Mouse (Mus musculus) inflammation-experienced regulatory T-cells, adult 6 months (primary cell): Measurements from ENCODE around the gene Ppp1r9b. TPM values are rescaled to one million over a fixed set of nuclear protein-coding genes. Genes with fewer than 3 reads are reported as not detected.
"Not testable (repeated sequence)": the region's sequence is repeated elsewhere in the genome, so short reads cannot be mapped to it uniquely, and the experiment has no call there.

Experiments
- ATAC-seq: one replicate; pipeline ENCODE4 v1.8.0; 2017
- polyA plus RNA-seq, 3 experiments: library from polyadenylated mRNA; unstranded; fragments of 100-300 nt; shearing (Covaris generic); gene quantifications; one replicate each; pipeline ENCODE4 v1.2.1; 2017

Gene Ppp1r9b
- 10 to 100 TPM; 19.1 to 24.8 (median 24.8) TPM for polyA plus RNA-seq

DNA sequence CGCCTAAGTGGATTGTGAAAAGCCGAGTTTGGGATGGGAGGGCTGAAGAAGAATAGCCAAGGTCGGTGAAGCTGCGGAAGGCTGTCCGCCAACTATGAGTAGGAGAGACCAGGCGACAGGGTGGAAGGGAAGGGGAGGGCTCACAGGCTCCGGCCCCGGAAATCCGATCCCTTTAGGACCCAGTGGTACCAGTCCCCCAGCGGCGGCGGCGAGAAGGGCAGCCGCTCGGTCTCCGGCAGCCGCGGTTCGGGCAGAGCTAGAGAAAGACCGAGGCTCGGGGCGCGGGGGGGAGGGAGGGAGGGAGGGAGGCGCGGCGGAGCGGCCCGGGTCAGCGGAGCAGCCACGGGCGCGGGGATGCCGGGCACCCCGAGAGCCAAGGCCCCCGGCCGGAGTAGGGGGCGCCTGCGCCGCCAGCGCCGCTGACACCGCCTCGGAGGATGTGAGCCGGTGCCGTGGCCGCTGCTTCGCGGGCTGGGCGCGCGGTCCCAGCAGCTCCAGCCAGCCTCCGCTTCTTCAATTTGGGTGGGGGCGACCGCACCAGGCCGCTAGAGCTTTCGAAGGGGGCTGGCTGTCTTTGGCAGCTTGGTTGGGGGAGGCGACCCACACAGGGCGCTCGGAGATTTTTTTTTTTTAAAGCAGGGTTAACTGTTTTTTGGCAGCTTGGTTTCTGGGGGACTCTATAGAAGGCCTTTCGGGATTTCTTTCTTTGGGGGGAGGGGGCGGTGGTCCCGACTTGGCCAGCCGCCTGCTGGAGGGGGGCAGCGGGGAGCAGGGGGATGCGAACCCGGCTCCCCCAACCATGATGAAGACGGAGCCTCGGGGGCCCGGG, at the start of gene Ppp1r9b:
Gene Ppp1r9b, plus strand, starts transcription at position 287 of the 829 bp plus-strand sequence.
- ATAC-seq, result peak; percentile 81

DNA sequence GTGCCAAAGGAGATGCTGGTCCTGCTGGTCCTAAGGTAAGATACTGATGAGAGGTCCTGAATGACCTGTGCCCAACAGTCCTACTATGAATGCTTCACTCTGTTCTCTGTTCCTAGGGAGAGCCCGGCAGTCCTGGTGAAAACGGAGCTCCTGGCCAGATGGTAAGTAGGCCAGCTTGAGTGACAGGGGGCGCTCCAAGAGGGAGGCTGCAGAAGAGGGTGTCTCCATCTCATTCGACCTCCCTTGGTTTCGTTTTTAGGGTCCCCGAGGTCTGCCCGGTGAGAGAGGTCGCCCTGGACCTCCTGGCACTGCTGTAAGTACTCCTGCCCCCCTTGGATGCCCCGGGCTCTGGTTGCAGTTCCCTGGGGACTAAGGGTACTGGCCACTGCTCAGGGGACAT, 49.7 kb upstream of the Ppp1r9b start:
- no peak for ATAC-seq

DNA sequence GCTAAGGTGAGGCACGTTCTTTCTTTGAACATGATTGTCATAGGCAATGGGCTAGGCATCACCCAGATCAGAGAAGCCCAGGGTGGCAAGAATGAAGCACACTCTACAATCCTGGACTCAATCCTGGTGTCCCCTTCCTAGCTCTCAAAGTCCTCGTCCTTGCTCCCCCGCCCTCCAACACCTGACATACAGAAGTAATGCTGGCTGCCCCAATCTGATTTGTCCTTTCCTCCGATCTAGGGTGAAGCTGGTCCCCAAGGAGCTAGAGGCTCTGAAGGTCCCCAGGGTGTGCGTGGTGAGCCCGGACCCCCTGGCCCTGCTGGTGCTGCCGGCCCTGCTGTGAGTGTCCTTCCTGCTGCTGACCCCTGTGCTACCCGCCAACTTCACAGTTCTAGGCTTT, 49.1 kb upstream of the Ppp1r9b start:
- ATAC-seq, result no peak

DNA sequence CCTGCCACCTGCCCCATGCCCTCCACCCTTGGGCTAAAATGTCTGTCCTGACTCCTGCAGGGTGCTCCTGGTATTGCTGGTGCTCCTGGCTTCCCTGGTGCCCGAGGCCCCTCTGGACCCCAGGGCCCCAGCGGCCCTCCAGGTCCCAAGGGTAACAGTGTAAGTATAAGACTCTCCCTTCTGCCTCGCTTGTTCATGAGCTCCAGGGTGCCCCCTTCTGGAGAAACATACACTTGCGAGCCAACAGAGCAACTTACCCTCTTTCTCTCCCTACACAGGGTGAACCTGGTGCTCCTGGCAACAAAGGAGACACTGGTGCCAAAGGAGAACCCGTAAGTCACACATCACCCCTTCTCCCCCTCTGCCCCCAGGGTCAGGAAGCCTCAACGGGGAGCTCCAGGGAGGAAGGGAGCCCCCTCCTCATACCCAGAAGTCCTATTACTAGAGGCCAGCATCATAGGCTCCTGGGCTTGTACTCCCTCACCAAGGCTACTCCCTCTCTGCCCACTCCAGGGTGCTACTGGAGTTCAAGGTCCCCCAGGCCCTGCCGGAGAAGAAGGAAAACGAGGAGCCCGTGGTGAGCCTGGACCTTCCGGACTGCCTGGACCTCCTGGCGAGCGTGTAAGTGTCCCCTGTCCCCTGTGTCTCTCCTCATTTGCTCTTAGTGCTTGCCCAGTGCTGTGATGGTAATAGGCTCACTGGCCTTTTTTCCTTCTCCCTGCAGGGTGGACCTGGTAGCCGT, 48.4 kb upstream of the Ppp1r9b start:
- no peak for ATAC-seq

GRCm38 (mm10) chr11:94943054-94943453, 47.8 kb upstream of the Ppp1r9b start:
- no peak for ATAC-seq

GRCm38 (mm10) chr11:94944295-94944694, 46.5 kb upstream of the Ppp1r9b start:
- ATAC-seq, result no peak

- ATAC-seq, result no peak
These were observed 45.6 kb upstream of the Ppp1r9b start for GRCm38 (mm10) chr11:94945236-94945635.

GRCm38 (mm10) chr11:94952169-94952568, 38.7 kb upstream of the Ppp1r9b start:
- ATAC-seq, result no peak

DNA sequence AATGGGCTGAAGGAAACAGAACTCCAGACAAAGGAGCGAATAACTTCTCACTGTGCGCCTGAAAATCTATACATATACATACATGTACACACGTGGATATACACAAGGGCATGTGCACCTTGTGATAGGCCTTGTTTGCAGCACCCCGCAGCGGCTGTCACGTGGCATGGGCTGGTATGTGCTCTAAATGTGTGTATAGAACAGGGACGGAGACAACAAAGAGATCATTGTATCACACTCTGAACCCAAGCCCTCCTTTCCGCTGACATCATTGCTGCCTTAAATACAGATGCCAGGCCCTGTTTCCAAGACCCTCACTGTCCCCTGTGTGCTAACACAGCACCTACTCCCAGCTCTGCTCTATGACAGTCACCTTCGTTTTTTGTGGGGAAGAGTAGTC, 35.7 kb upstream of the Ppp1r9b start:
- no peak for ATAC-seq

GRCm38 (mm10) chr11:94957693-94958064, 33.2 kb upstream of the Ppp1r9b start:
- no peak for ATAC-seq

DNA sequence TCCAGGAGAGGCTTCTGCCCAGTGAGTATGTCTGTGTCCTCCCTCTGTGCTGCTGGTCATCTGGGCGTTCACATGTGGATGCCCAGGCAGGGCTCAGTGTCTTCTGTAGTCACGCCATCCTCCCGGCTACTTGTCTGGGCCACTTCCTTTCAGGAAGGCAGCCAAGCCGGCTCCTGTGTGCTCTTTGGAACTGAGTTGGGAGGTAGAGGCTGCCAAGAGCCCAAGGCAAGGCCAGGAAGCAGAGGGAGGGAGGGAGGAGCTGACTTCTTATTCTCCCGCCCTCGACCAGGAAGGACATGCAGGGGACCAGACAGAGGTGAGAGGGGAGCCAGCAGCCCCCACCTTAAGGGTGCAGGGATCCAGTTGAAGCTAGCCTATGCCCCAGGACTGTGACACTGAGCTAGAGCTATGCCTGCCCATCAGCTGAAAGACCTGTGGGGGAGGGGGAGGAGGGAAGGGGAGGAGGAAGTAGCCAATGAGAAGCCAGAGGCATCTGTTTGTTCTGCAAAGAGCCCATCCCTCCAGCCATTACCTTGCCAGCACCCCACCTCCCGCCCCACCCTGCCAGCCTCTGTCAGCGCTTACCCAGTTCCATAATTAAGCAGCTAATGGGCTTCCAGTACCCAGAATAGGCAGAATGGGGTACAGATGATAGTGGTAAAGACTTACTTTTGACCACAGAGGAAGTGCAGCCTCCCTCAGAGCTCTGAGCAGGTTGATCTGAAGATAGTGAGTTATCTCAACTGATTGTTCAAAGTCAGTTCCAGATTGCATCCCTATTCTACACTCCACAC, 32.6 kb upstream of the Ppp1r9b start:
- no peak for ATAC-seq

DNA sequence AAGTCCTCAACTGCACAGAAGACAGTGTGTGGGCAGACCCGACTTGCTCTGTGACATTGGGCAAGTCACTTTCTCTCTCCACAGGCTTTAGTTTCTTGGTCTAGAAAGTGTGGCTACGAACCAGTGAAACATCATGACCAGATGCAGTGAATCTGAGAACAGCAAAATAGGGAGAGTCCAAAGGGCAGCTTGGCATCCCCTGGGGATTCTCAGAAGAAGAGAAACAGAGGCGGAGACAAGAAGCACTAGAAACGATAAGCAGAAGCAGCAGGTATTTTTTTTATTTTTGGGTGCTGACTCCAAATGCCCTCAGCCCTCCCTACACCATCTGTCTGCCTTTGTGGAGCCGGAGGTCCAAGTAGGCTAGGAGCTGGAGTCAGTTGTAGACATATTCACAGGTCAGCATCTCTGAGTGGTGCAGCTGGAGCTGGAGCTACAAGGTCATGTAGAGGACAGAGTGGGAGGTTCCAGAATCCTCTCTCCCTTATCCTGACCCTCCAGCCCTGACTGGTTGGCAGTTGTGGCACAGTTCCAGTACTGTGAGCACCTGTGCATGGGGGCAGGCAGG, 28.2 kb upstream of the Ppp1r9b start:
- ATAC-seq, result no peak

- ATAC-seq, result no peak
These were observed 23.4 kb upstream of the Ppp1r9b start, which contains the start of gene Hils1 for GRCm38 (mm10) chr11:94967419-94967818. Gene Hils1, plus strand, starts transcription at chr11:94967593.

DNA sequence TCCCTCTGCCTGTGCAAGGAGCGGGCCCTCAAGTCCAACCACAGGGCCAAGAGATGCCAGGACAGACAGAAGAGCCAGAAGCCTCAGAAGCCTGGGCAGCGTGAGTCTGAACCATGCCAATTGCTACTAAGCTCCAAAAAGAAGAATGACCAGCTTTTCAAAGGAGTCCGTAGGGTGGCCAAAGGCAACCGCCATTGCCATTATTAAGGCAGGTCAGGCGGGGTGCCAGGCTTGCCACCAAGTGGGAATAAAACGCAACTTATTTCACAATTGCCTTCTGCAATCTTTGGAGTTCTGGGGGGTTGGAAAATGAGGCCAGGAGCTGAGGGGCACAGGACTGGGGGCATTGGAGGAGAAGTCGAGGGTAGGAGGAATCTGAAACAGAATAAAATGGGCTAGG, 22.6 kb upstream of the Ppp1r9b start:
- ATAC-seq, result no peak

DNA sequence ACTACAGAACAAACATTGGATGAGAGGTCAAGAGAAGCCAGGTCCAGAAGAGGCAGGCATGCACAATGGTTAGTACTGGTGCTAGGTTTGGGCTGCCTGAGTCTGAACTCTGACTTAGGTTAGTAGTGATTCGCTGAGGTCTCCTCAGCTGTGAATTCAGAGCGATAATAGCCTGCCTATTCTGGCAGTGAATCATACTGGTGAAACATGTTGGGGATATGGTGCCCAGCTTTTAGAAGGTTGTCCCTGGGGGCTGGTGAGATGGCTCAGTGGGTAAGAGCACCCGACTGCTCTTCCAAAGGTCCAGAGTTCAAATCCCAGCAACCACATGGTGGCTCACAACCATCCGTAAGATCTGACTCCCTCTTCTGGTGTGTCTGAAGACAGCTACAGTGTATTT, 21.1 kb upstream of the Ppp1r9b start:
- ATAC-seq, result not testable (repeated sequence)

DNA sequence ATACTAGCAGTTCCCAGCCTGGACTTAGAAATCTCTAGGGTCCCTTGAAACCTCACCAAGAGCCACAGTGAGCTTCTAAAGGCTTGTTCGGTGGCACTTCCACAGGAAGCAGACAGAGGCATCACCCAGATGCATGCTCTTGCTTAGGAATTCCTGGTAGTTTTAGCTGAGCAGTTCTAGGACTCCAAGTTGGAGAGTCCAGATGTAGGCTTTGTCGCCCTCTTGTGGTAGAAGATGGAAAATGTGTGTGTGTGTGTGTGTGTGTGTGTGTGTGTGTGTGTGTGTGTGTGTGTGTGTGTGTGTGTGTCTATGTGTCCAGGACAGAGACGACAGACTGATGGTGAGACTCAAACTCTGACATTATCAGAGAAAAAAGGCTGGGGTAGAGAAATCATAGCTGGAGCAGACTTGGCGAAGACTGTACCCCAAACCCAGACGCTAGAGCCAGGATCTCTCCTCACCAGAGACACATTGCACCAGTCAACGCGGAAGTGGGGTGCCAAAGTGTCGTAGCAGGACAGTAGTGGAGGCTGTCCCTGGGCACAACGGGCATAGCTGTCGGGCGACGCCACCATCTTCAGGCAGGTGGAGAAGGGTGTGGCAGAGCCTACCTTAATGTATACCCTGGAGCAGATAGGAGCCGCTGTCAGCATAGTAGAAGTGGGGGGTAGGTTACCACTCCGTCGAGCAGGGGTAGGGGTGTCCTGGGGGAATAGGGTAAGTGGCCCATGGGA, 20.5 kb upstream of the Ppp1r9b start:
- no peak for ATAC-seq

- ATAC-seq, result no peak
These were observed 18.8 kb upstream of the Ppp1r9b start for GRCm38 (mm10) chr11:94971895-94972615.

DNA sequence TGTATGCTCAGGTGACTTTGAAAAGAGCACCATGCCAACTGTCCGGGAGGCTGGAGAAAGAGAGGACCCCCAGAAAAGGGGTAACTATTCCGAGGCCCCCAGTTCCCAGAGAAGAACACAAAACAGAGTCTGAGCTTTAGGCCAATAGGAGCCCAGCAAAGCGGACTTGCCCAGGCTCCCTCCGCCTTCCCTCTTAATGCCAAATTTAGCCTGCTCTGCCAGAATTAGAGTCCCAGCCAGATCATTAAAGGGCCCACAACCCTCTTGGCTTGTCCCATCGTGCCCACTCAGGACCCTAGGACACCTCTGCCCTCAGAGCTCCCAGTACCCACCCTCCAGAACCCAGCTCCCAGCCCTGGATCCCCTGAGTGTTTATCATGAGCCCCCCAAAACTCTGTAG, 17.9 kb upstream of the Ppp1r9b start:
- ATAC-seq, result no peak

DNA sequence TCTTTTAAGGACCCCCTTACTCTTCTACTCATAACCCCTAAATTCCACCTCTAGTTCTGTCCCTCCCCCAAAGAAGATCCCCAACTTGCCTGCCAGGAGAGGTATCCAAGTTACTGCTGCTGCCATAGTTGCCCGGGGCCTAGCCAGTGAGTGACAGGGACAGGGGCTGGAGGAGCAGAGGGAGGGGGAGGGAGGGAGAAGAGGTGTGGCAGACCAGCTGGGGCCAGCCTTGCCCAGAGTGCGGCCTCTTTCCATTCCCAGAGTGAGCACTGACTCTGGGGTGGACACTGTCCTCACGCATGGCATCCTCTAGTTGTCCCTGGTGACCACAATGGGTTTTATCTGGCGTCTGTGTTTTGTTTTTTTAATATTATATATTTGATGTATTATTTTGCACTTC, 17.5 kb upstream of the Ppp1r9b start:
- ATAC-seq, result no peak

- no peak for ATAC-seq
These were observed 15.9 kb upstream of the Ppp1r9b start for GRCm38 (mm10) chr11:94974951-94975350.

- ATAC-seq, result no peak
These were observed 14.6 kb upstream of the Ppp1r9b start, which contains the start of gene Sgca for GRCm38 (mm10) chr11:94976199-94976598. Gene Sgca, minus strand, starts transcription at chr11:94976327.
